Mouse (Mus musculus) heart, adult 2 months (tissue): ENCODE results near the gene Sctr.

ENCODE experiments used
- CTCF ChIP-seq: fragments of 200-600 bp; IDR thresholded peaks from 2 replicates; pipeline ENCODE4 v1.8.1; 2022; ENCODE audit warnings: antibody characterized with exemption, mild to moderate bottlenecking, moderate library complexity
- EP300 ChIP-seq: fragments of 200-500 bp; IDR thresholded peaks from 2 replicates; pipeline ENCODE4 v1.6.1; 2011; ENCODE audit warnings: low read depth, low read length, control low read depth; ENCODE audit not compliant: insufficient read depth

DNA sequence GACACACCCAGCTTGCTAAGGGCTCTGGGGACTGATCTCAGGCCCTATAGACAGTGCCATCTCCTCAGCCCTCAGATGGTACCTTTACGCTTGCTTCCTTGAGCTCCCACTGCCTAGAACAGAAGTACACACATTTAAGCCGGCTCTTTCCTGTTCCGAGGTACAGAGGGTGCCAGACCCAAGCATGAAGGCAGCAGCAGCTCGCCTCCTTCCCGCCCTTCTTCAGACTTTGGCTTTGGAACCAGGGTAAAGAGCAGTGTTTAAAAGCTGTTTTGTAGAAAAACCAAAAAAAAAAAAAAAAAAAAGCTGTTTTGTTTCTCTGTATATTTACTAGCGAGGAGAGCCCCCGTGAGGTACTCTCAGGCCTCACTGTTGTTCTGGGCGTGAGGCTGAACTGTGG lies 105.1 kb downstream of the Sctr start:
- TF ChIP-seq CTCF (no peak), EP300 (no peak)
